Mouse (Mus musculus) adrenal gland, postnatal 36 days (tissue): Measurements from ENCODE around the gene Zfr2. TPM values are rescaled to one million over a fixed set of nuclear protein-coding genes. Genes with fewer than 3 reads are reported as not detected.
A peak's percentile ranks its signal among the peaks of the same experiment; 100 is the strongest.

ENCODE experiments used
- DNase-seq, 2 experiments: peaks; one replicate each; pipeline ENCODE4 v3.0.0; 2021; ENCODE audit warnings: mixed read lengths in 1 of 2
- long read RNA-seq, 2 experiments: library from polyadenylated mRNA; stranded (forward); transcript quantifications; one replicate each; pipeline ENCODE4 v2.0.0; 2021; ENCODE audit warnings: borderline sequencing depth in 2 of 2
- total RNA-seq, 2 experiments: library from RNA; stranded (reverse); gene quantifications; 2 replicates each; pipeline ENCODE4 v1.2.3; 2021

The Zfr2 gene
- 10 to 100 TPM in 1 of 2 experiments, 1 to 10 TPM in 1; 9.2 to 14.2 TPM for total RNA-seq
- long read RNA-seq, experiment 1, partial matches to known transcripts = 2 of 11 reads
- long read RNA-seq, experiment 1, other reads (novel, unspliced or antisense) = 7 of 11 reads
- long read RNA-seq, experiment 2, partial matches to known transcripts = 0 of 9 reads
- long read RNA-seq, experiment 2, other reads (novel, unspliced or antisense) = 9 of 9 reads

GRCm38 (mm10) chr10:81232580-81233225 lies at the start of gene Zfr2:
Gene Zfr2, plus strand, starts transcription at chr10:81233155.
- peak; percentile 94 to 98 for DNase-seq

GRCm38 (mm10) chr10:81183805-81184204 lies 49.1 kb upstream of the Zfr2 start, which contains the start of gene 4930442H23Rik:
Gene 4930442H23Rik, minus strand, starts transcription at chr10:81183849.
- DNase-seq = no peak

- no peak for DNase-seq
These were observed 48.2 kb upstream of the Zfr2 start for GRCm38 (mm10) chr10:81184765-81185164.

GRCm38 (mm10) chr10:81187161-81187560 lies 45.8 kb upstream of the Zfr2 start:
- no peak for DNase-seq

GRCm38 (mm10) chr10:81189821-81190220 lies 43.1 kb upstream of the Zfr2 start:
- no peak for DNase-seq

- peak; percentile 30 to 37 for DNase-seq
These were observed 42.6 kb upstream of the Zfr2 start for GRCm38 (mm10) chr10:81190236-81190911.

- DNase-seq = peak in 1 of 2 experiments; percentile 33
These were observed 42.0 kb upstream of the Zfr2 start for GRCm38 (mm10) chr10:81190912-81191321.

GRCm38 (mm10) chr10:81191342-81191982 lies 41.5 kb upstream of the Zfr2 start:
- DNase-seq = peak; percentile 15 to 31

- peak; percentile 85 to 91 for DNase-seq
These were observed 40.5 kb upstream of the Zfr2 start for GRCm38 (mm10) chr10:81192270-81192967.

GRCm38 (mm10) chr10:81192968-81193501 lies 39.9 kb upstream of the Zfr2 start:
- DNase-seq = peak in 1 of 2 experiments; percentile 23

GRCm38 (mm10) chr10:81193991-81194774 lies 38.8 kb upstream of the Zfr2 start:
- peak in 1 of 2 experiments; percentile 50 for DNase-seq

GRCm38 (mm10) chr10:81195300-81195699 lies 37.7 kb upstream of the Zfr2 start:
- no peak for DNase-seq

GRCm38 (mm10) chr10:81196470-81197065 lies 36.4 kb upstream of the Zfr2 start:
- DNase-seq = no peak

- no peak for DNase-seq
These were observed 35.6 kb upstream of the Zfr2 start for GRCm38 (mm10) chr10:81197305-81197704.

- DNase-seq = peak; percentile 25 to 40
These were observed 34.7 kb upstream of the Zfr2 start for GRCm38 (mm10) chr10:81198230-81198629.

- no peak for DNase-seq
These were observed 34.0 kb upstream of the Zfr2 start for GRCm38 (mm10) chr10:81198990-81199389.

GRCm38 (mm10) chr10:81200141-81200540 lies 32.8 kb upstream of the Zfr2 start:
- no peak for DNase-seq

GRCm38 (mm10) chr10:81200605-81201287 lies 32.2 kb upstream of the Zfr2 start:
- no peak for DNase-seq

GRCm38 (mm10) chr10:81201807-81202758 lies 30.9 kb upstream of the Zfr2 start, which contains the start of gene Nmrk2:
Gene Nmrk2, minus strand, starts transcription at chr10:81202051.
- no peak for DNase-seq
